Mouse (Mus musculus) limb, embryonic 15.5 days (tissue): ENCODE measurements around the gene 4930519P11Rik. TPM values are rescaled to one million over a fixed set of nuclear protein-coding genes. Genes with fewer than 3 reads are reported as not detected.
A peak's percentile ranks its signal among the peaks of the same experiment; 100 is the strongest.

Experiments
- ATAC-seq: fragments of 200-750 bp; cut with Nextera tagmentation; 2 replicates; pipeline ENCODE4 v1.8.0; 2017; ENCODE audit warnings: low read depth, moderate TSS enrichment; ENCODE audit not compliant: insufficient number of reproducible peaks, low FRiP score, low TSS enrichment
- H3K27ac ChIP-seq: fragments of 300-500 bp; sonication (generic); 2 replicates; pipeline ENCODE4 v1.5.1; 2015; ENCODE audit warnings: moderate library complexity, mild to moderate bottlenecking, inconsistent platforms
- H3K27me3 ChIP-seq: fragments of 300-500 bp; sonication (generic); 2 replicates; pipeline ENCODE4 v1.6.1; 2015; ENCODE audit warnings: inconsistent platforms
- H3K36me3 ChIP-seq: fragments of 300-500 bp; sonication (generic); 2 replicates; pipeline ENCODE4 v1.6.1; 2015; ENCODE audit warnings: inconsistent platforms
- H3K4me1 ChIP-seq: fragments of 300-500 bp; sonication (generic); 2 replicates; pipeline ENCODE4 v1.6.1; 2015; ENCODE audit warnings: inconsistent platforms
- H3K4me2 ChIP-seq: fragments of 300-500 bp; sonication (generic); 2 replicates; pipeline ENCODE4 v1.6.1; 2015; ENCODE audit warnings: mild to moderate bottlenecking, inconsistent platforms
- H3K4me3 ChIP-seq: fragments of 300-500 bp; sonication (generic); 2 replicates; pipeline ENCODE4 v1.5.1; 2015; ENCODE audit warnings: mild to moderate bottlenecking, inconsistent platforms
- H3K9ac ChIP-seq: fragments of 300-500 bp; sonication (generic); 2 replicates; pipeline ENCODE4 v1.6.1; 2015; ENCODE audit warnings: inconsistent platforms
- H3K9me3 ChIP-seq: fragments of 300-500 bp; sonication (generic); 2 replicates; pipeline ENCODE4 v1.6.1; 2016; ENCODE audit warnings: inconsistent platforms
- WGBS: fragments of 180-500 bp; shearing (Covaris S2); methylation state at CpG from one replicate; pipeline ENCODE4 v1.1.7; 2015; 5-methylcytosine and 5-hydroxymethylcytosine counted together
- polyA plus RNA-seq: library from polyadenylated mRNA; unstranded; fragments of >200 nt; fragmentation: Nextera tagmentation; extraction: Ambion mirVana; gene quantifications from 2 replicates; pipeline ENCODE4 v1.2.1, GENCODE M21; 2015

4930519P11Rik gene
- polyA plus RNA-seq, 1 experiment from 2014 or later: 0.67 TPM

DNA sequence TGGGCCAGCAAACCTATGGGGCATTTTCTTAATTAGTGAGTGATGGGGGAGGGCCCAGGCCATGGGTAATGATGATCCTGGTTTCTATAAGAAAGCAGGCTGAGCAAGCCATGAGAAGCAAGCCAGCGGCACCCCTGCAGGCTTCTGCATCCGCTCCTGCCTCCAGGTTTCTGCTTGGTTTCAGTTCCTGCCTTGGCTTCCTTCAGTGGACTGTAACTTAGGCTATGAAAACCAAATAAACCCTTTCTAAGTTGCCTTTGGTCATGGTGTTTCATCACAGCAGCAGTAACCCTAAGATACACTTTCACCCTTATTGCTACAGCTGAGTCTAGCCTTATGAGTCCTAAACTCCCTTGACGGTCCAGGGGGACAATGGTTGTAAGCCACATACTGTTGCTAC lies 15.8 kb downstream of the 4930519P11Rik start:
- Histone ChIP-seq H3K27me3 (no peaks in the 10 kb centered on the region), H3K4me1 (no peaks in the 10 kb centered on the region; the same call in 1 of the 2 replicates), H3K9ac (no peak overlapping the region), H3K4me2 (no peak overlapping the region), H3K4me3 (no peak overlapping the region), H3K36me3 (peaks cover 20% of the 10 kb centered on the region), H3K27ac (no peak overlapping the region), H3K9me3 (no peaks in the 10 kb centered on the region)
- ATAC-seq: no peak
- 82% methylated on average over 3 of the region's 3 CpGs for WGBS

DNA sequence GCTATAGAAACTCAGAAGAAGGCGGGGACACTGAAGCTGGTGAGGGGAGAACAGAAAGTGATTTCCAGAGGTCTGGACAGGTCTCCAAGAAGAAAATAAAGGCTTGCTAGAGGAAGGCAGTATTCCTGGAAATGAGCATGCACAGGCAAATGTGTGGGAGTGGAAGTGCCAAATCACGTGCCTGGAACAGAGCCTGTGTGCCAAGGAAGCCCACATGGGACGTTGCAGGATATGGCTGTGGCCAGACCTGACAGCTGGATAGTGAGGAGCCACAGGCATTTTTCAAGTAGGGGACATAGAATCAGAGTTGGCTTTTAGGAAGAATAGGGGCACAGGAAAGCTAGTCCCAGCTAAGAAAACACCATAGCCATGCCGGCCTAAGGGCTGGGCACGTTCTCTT lies 17.5 kb downstream of the 4930519P11Rik start:
- Histone ChIP-seq H3K9me3 (no peaks in the 10 kb centered on the region), H3K4me2 (no peak overlapping the region), H3K27ac (peak overlapping the region; percentile 17; the same call in 1 of the 2 replicates), H3K27me3 (no peaks in the 10 kb centered on the region), H3K4me3 (no peak overlapping the region), H3K4me1 (no peaks in the 10 kb centered on the region), H3K9ac (no peak overlapping the region), H3K36me3 (peaks cover 20% of the 10 kb centered on the region)
- no peak for ATAC-seq
- 76% methylated on average over 5 of the region's 5 CpGs for WGBS

DNA sequence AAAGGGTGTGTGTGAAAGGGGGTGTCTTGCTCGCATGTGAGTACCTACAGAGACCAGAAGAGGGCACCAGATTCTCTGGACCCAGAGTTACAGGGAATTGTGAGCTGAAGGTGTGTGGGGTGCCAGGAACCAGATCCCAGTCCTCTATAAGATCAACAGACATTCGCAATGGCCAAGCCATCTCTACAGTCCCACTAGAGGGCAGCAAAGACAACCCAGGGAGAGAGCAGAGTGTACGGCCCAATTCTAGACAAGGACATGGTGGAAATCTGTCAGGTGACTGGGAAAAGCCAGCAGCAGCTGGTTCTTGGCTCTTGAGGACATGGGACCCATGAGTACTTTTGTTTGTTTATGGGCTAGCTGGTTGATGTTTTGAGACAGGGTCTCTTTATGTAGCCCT lies 20.2 kb downstream of the 4930519P11Rik start:
- H3K9me3 ChIP-seq: no peaks in the 10 kb centered on the region
- peaks cover 20% of the 10 kb centered on the region for H3K36me3 ChIP-seq
- no peak overlapping the region for H3K4me3 ChIP-seq
- H3K27ac ChIP-seq: no peak overlapping the region
- H3K27me3 ChIP-seq: no peaks in the 10 kb centered on the region
- ATAC-seq: no peak
- no peak overlapping the region for H3K9ac ChIP-seq
- 76% methylated on average over 3 of the region's 3 CpGs for WGBS
- no peaks in the 10 kb centered on the region for H3K4me1 ChIP-seq
- H3K4me2 ChIP-seq: no peak overlapping the region

GRCm38 (mm10) chr2:154591239-154591638 lies 22.0 kb downstream of the 4930519P11Rik start:
- ATAC-seq: no peak

DNA sequence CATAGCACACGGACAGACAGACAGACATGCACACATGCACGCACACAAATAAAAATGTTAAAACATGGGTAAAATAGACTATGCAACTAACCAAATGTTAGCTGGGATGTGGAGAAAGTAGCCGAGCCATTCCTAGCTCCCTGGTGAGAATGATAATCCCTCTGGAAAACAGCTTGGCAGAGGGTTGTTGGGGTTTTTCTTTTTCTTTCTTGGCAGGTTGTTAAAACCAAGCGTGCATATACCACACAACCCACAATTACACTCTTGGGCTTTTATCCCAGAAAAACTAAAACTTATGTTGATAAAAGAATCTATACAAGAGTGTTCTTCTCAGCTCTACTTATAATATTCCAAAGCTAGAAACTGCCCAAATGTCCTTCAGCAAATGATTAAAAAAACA lies 24.2 kb downstream of the 4930519P11Rik start:
- no peaks in the 10 kb centered on the region for H3K9me3 ChIP-seq
- ATAC-seq: no peak
- no peak overlapping the region for H3K4me2 ChIP-seq
- peaks cover 20% of the 10 kb centered on the region for H3K36me3 ChIP-seq
- no peak overlapping the region for H3K4me3 ChIP-seq
- no peak overlapping the region for H3K9ac ChIP-seq
- no peaks in the 10 kb centered on the region for H3K27me3 ChIP-seq
- H3K27ac ChIP-seq: no peak overlapping the region
- peaks cover 10% of the 10 kb centered on the region for H3K4me1 ChIP-seq
- 63% methylated on average over 4 of the region's 4 CpGs for WGBS

More at GRCm38 (mm10) chr2:154591239-154591638, 22.0 kb downstream of the 4930519P11Rik start:
- no peaks in the 10 kb centered on the region for H3K4me1 ChIP-seq
- no peak overlapping the region for H3K4me3 ChIP-seq
- peaks cover 29% of the 10 kb centered on the region for H3K36me3 ChIP-seq
- H3K9me3 ChIP-seq: no peaks in the 10 kb centered on the region
- 87% methylated on average over 3 of the region's 3 CpGs for WGBS
- no peak overlapping the region for H3K4me2 ChIP-seq
- H3K27ac ChIP-seq: no peak overlapping the region
- H3K9ac ChIP-seq: no peak overlapping the region
- H3K27me3 ChIP-seq: no peaks in the 10 kb centered on the region

- Histone ChIP-seq H3K9me3 (no peaks in the 10 kb centered on the region), H3K9ac (no peak overlapping the region), H3K36me3 (peaks cover 9% of the 10 kb centered on the region; the same call in 1 of the 2 replicates), H3K27ac (no peak overlapping the region), H3K4me3 (no peak overlapping the region), H3K4me1 (peaks cover 16% of the 10 kb centered on the region), H3K27me3 (no peaks in the 10 kb centered on the region), H3K4me2 (no peak overlapping the region)
- WGBS: 75% methylated on average over 5 of the region's 5 CpGs
- no peak for ATAC-seq
Measured at GRCm38 (mm10) chr2:154586405-154586804, 26.8 kb downstream of the 4930519P11Rik start.

GRCm38 (mm10) chr2:154584931-154585601 lies 28.2 kb downstream of the 4930519P11Rik start:
- 55% methylated on average over 17 of the region's 17 CpGs for WGBS
- no peaks in the 10 kb centered on the region for H3K27me3 ChIP-seq
- no peak for ATAC-seq
- no peak overlapping the region for H3K27ac ChIP-seq
- H3K4me1 ChIP-seq: peaks cover 16% of the 10 kb centered on the region
- H3K9me3 ChIP-seq: no peaks in the 10 kb centered on the region
- H3K4me2 ChIP-seq: no peak overlapping the region
- H3K36me3 ChIP-seq: peaks cover 9% of the 10 kb centered on the region; the same call in 1 of the 2 replicates
- no peak overlapping the region for H3K9ac ChIP-seq
- no peak overlapping the region for H3K4me3 ChIP-seq

- Histone ChIP-seq H3K27ac (no peak overlapping the region; the same call in 1 of the 2 replicates), H3K36me3 (peaks cover 9% of the 10 kb centered on the region; the same call in 1 of the 2 replicates), H3K4me1 (peaks cover 16% of the 10 kb centered on the region), H3K27me3 (no peaks in the 10 kb centered on the region), H3K9me3 (no peaks in the 10 kb centered on the region), H3K9ac (no peak overlapping the region), H3K4me2 (no peak overlapping the region), H3K4me3 (no peak overlapping the region)
- WGBS: 52% methylated on average over 15 of the region's 15 CpGs
- peak; percentile 54; the same call in 1 of the 2 replicates for ATAC-seq
Measured at GRCm38 (mm10) chr2:154583906-154584872, 29.0 kb downstream of the 4930519P11Rik start.

DNA sequence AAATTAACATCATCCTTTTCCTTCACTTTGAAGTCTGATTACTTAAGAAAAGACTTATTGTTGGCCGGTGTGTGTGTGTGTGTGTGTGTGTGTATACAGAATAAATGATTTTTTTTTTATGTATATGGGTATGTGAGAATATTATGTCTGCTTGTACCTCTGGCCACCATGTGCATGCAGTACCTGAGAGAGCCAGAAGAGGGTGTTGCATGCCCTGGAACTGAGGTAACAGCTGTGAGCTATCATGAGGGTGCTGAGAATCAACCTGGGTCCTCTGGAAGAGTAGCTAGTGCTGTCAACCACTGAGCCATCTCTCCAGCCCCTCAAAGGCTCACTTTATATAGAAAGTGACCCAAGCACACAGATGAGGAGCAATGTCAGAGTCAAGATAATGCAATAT lies 31.8 kb downstream of the 4930519P11Rik start:
- 97% methylated on average over 1 of the region's 1 CpGs for WGBS
- H3K9ac ChIP-seq: no peak overlapping the region

GRCm38 (mm10) chr2:154580586-154580985 lies 32.7 kb downstream of the 4930519P11Rik start:
- no peaks in the 10 kb centered on the region for H3K36me3 ChIP-seq
- no peak for ATAC-seq
- H3K9me3 ChIP-seq: no peaks in the 10 kb centered on the region
- H3K27ac ChIP-seq: no peak overlapping the region
- H3K27me3 ChIP-seq: no peaks in the 10 kb centered on the region
- peaks cover 16% of the 10 kb centered on the region for H3K4me1 ChIP-seq
- H3K4me2 ChIP-seq: no peak overlapping the region
- WGBS: 69% methylated on average over 8 of the region's 8 CpGs
- H3K9ac ChIP-seq: no peak overlapping the region
- no peak overlapping the region for H3K4me3 ChIP-seq

More for the DNA sequence above, 31.8 kb downstream of the 4930519P11Rik start:
- Histone ChIP-seq H3K9me3 (no peaks in the 10 kb centered on the region), H3K36me3 (no peaks in the 10 kb centered on the region; the same call in 1 of the 2 replicates), H3K27me3 (no peaks in the 10 kb centered on the region), H3K4me2 (no peak overlapping the region), H3K4me1 (peaks cover 16% of the 10 kb centered on the region), H3K27ac (no peak overlapping the region), H3K4me3 (no peak overlapping the region)
- no peak for ATAC-seq

GRCm38 (mm10) chr2:154577744-154578067 lies 35.5 kb downstream of the 4930519P11Rik start:
- no peak for ATAC-seq
- no peak overlapping the region for H3K4me2 ChIP-seq
- H3K4me1 ChIP-seq: 0 out of 2 replicates have a peak, but pooled peaks cover 2% of the 10 kb centered on the region
- WGBS: 87% methylated on average over 6 of the region's 6 CpGs
- H3K36me3 ChIP-seq: no peaks in the 10 kb centered on the region
- no peaks in the 10 kb centered on the region for H3K9me3 ChIP-seq
- no peaks in the 10 kb centered on the region for H3K27me3 ChIP-seq
- H3K27ac ChIP-seq: no peak overlapping the region
- H3K4me3 ChIP-seq: no peak overlapping the region
- H3K9ac ChIP-seq: no peak overlapping the region
